Mouse (Mus musculus) hematopoietic multipotent progenitor cell, adult 10-12 weeks (in vitro differentiated cells): Measurements from ENCODE around the gene Chd4. TPM values are rescaled to one million over a fixed set of nuclear protein-coding genes. Genes with fewer than 3 reads are reported as not detected.

ENCODE experiments used
- polyA plus RNA-seq: library from polyadenylated mRNA; stranded (reverse); fragments of >175 nt; gene quantifications from 2 replicates; pipeline ENCODE4 v1.2.3, GENCODE M21; 2012; ENCODE audit warnings: low replicate concordance

The Chd4 gene
- 130 and 203 TPM in 2 replicates for polyA plus RNA-seq

GRCm38 (mm10) chr6:125095391-125096278 is at the start of gene Chd4:
TSS of gene Chd4 (plus strand) at chr6:125095981.

GRCm38 (mm10) chr6:125049678-125050077 is 46.1 kb upstream of the Chd4 start, which contains the start of gene Acrbp:
TSS of gene Acrbp (plus strand) at chr6:125049689.

GRCm38 (mm10) chr6:125067571-125067995 is 28.2 kb upstream of the Chd4 start, which contains the start of gene Lpar5:
TSS of gene Lpar5 (plus strand) at chr6:125067920.

GRCm38 (mm10) chr6:125131302-125132156 is 35.7 kb downstream of the Chd4 start, which contains the start of gene Nop2:
TSS of gene Nop2 (plus strand) at chr6:125131909.

GRCm38 (mm10) chr6:125145001-125145400 is 49.2 kb downstream of the Chd4 start, which contains the start of gene Iffo1:
TSS of gene Iffo1 (plus strand) at chr6:125145241.

GRCm38 (mm10) chr6:125166051-125166751 is 70.4 kb downstream of the Chd4 start, which contains the start of gene Gapdh:
TSS of gene Gapdh (minus strand) at chr6:125166467.

Other genes starting within 250 kb of the Chd4 start
- 1.9 and 4.7 TPM in 2 replicates for gene P3h3, start 238.2 kb upstream of the Chd4 start, polyA plus RNA-seq
- gene Gpr162, start 232.0 kb upstream of the Chd4 start, polyA plus RNA-seq: 1.7 and 7.4 TPM in 2 replicates
- gene Cd4, start 207.8 kb upstream of the Chd4 start, polyA plus RNA-seq: 63.7 and 67.0 TPM in 2 replicates
- 17.4 and 27.6 TPM in 2 replicates for gene Lag3, start 184.3 kb upstream of the Chd4 start, polyA plus RNA-seq
- 543 and 1,849 TPM in 2 replicates for gene Ptms, start 175.9 kb upstream of the Chd4 start, polyA plus RNA-seq
- 148 and 194 TPM in 2 replicates for gene Mlf2, start 164.6 kb upstream of the Chd4 start, polyA plus RNA-seq
- 29.0 and 55.9 TPM in 2 replicates for gene Cops7a, start 130.4 kb upstream of the Chd4 start, polyA plus RNA-seq
- 51.0 and 101 TPM in 2 replicates for gene Pianp, start 99.3 kb upstream of the Chd4 start, polyA plus RNA-seq
- 50.8 and 78.9 TPM in 2 replicates for gene Zfp384, start 86.8 kb upstream of the Chd4 start, polyA plus RNA-seq
- 19.0 and 38.5 TPM in 2 replicates for gene Ing4, start 56.2 kb upstream of the Chd4 start, polyA plus RNA-seq
- 22.0 and 22.1 TPM in 2 replicates for gene Acrbp, start 46.3 kb upstream of the Chd4 start, polyA plus RNA-seq
- 8.6 and 15.2 TPM in 2 replicates for gene Lpar5, start 28.1 kb upstream of the Chd4 start, polyA plus RNA-seq
- gene Nop2, start 35.9 kb downstream of the Chd4 start, polyA plus RNA-seq: 11.4 and 27.6 TPM in 2 replicates
- gene Iffo1, start 49.3 kb downstream of the Chd4 start, polyA plus RNA-seq: 54.7 and 135 TPM in 2 replicates
- gene Gapdh, start 70.5 kb downstream of the Chd4 start, polyA plus RNA-seq: 267 and 2,413 TPM in 2 replicates
- gene Ncapd2, start 95.7 kb downstream of the Chd4 start, polyA plus RNA-seq: 31.3 and 49.7 TPM in 2 replicates
- 56.7 and 77.1 TPM in 2 replicates for gene Mrpl51, start 95.8 kb downstream of the Chd4 start, polyA plus RNA-seq
- gene Vamp1, start 119.6 kb downstream of the Chd4 start, polyA plus RNA-seq: 14.4 and 28.4 TPM in 2 replicates
- 35.1 and 36.7 TPM in 2 replicates for gene Tapbpl, start 135.9 kb downstream of the Chd4 start, polyA plus RNA-seq
- 43.0 and 105 TPM in 2 replicates for gene Cd27, start 141.0 kb downstream of the Chd4 start, polyA plus RNA-seq
- not detected in 2 replicates for gene Tuba3a, start 190.1 kb downstream of the Chd4 start, polyA plus RNA-seq
- 33.0 and 72.9 TPM in 2 replicates for gene Ltbr, start 217.9 kb downstream of the Chd4 start, polyA plus RNA-seq
- 3.3 and 15.9 TPM in 2 replicates for gene Scnn1a, start 224.7 kb downstream of the Chd4 start, polyA plus RNA-seq